Mouse (Mus musculus) E14TG2a.4 (cell line): ENCODE data around the gene Abca2.

Source experiments
- CTCF ChIP-seq: conservative IDR thresholded peaks from 2 replicates; pipeline ENCODE4 v1.5.1; 2014; ENCODE audit warnings: low read length
- NANOG ChIP-seq: IDR thresholded peaks from 2 replicates; pipeline ENCODE4 v1.6.1; 2014; ENCODE audit warnings: borderline replicate concordance, low read length, mixed read lengths

DNA sequence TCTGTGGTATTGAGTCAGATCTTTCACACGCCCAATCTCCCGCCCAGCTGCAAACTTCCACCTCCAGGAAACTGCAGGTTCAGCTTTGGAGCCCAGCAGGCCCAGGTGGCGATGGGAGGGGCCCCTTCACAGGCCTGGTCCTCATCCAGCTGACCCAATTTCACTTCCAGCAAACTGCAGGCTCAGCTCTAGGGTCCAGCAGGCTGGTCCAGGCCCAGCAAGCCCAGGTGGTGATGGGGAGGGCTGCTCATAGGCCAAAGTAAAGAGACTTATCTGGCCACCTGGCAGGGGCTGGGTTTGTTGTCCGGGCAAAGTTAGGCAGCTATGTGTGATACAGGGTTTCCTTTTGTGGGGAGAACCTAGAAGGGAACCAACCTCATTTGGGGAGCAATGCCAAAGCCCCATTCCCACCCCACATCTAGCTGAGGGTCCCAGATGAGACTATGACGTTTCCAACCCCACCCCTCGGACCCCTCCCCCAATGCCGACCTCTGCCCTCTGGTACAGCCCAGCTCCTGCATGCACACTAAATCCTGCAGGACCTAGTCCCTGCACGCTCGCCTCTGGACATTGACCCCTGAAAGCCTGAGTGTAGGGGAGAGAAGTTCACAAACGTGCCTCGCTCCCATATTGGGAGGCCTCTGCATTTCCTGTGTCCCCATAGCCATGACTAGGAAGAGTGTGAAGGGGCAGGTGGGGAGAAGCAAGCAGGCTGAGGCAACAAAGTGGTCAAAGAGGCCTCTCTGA is 56.6 kb downstream of the Abca2 start:
- TF ChIP-seq CTCF (no peak), NANOG (no peak)
